Mouse (Mus musculus) T-helper 1 cell (primary cell): ENCODE measurements at regions not wholly inside any gene's neighbourhood (a gene's known extent, or its start where the extent isn't known, plus 50 kb on each side); places are given as distances from the start of the nearest gene placed in this dataset.

Experiments used
- in situ Hi-C: fragments of 300-600 bp; cut with MboI, MseI; formaldehyde crosslinking; loops from one replicate; pipeline ENCODE4 v1.15.1; 2025; ENCODE audit warnings: high pct_unique_total_duplicates

GRCm38 (mm10) chr9:84295891-84296290, 370.9 kb downstream of the Bckdhb start:
- in situ Hi-C loops = no loop called here

- in situ Hi-C loops = no loop called here
Measured at GRCm38 (mm10) chr9:84296456-84296855, 371.5 kb downstream of the Bckdhb start.

- in situ Hi-C loops = no loop called here
Measured at GRCm38 (mm10) chr9:84304398-84304797, 379.5 kb downstream of the Bckdhb start.

- in situ Hi-C loops = no loop called here
Measured at GRCm38 (mm10) chr9:84318811-84319210, 393.9 kb downstream of the Bckdhb start.

GRCm38 (mm10) chr9:84319338-84319737, 394.4 kb downstream of the Bckdhb start:
- in situ Hi-C loops = no loop called here

GRCm38 (mm10) chr9:84323145-84323544, 398.2 kb downstream of the Bckdhb start:
- in situ Hi-C loops = loop anchor here (10.0 kb wide), 2 partner anchors 1578 to 1652 kb away; no protein-coding TSS in a partner anchor

- in situ Hi-C loops = loop anchor here (25.0 kb wide), 1 partner anchor 1169 kb away; no protein-coding TSS in a partner anchor
Measured at GRCm38 (mm10) chr9:84331083-84331602, 406.2 kb downstream of the Bckdhb start.

GRCm38 (mm10) chr9:84343435-84344095, 418.6 kb downstream of the Bckdhb start:
- in situ Hi-C loops = loop anchor here (25.0 kb wide), 1 partner anchor 1181 kb away; no protein-coding TSS in a partner anchor

GRCm38 (mm10) chr9:84350223-84350622, 425.3 kb downstream of the Bckdhb start:
- in situ Hi-C loops = no loop called here

- in situ Hi-C loops = no loop called here
Measured at GRCm38 (mm10) chr9:84354409-84354808, 429.5 kb downstream of the Bckdhb start.

- in situ Hi-C loops = no loop called here
Measured at GRCm38 (mm10) chr9:84356167-84356566, 431.2 kb downstream of the Bckdhb start.

- in situ Hi-C loops = loop anchor here (10.0 kb wide), 1 partner anchor 1175 kb away; no protein-coding TSS in a partner anchor
Measured at GRCm38 (mm10) chr9:84359879-84360278, 434.9 kb downstream of the Bckdhb start.

GRCm38 (mm10) chr9:84360484-84360883, 435.5 kb downstream of the Bckdhb start:
- in situ Hi-C loops = loop anchor here (10.0 kb wide), 1 partner anchor 1174 kb away; no protein-coding TSS in a partner anchor

- in situ Hi-C loops = loop anchor here (10.0 kb wide), 1 partner anchor 1171 kb away; no protein-coding TSS in a partner anchor
Measured at GRCm38 (mm10) chr9:84363478-84363877, 438.5 kb downstream of the Bckdhb start.

GRCm38 (mm10) chr9:84369200-84369599, 444.3 kb downstream of the Bckdhb start:
- in situ Hi-C loops = loop anchor here (10.0 kb wide), 1 partner anchor 1166 kb away; no protein-coding TSS in a partner anchor

- in situ Hi-C loops = no loop called here
Measured at GRCm38 (mm10) chr9:84370260-84370659, 445.3 kb downstream of the Bckdhb start.

GRCm38 (mm10) chr9:84375746-84376145, 450.8 kb downstream of the Bckdhb start:
- in situ Hi-C loops = no loop called here

GRCm38 (mm10) chr9:84376621-84377020, 451.7 kb downstream of the Bckdhb start:
- in situ Hi-C loops = no loop called here

- in situ Hi-C loops = no loop called here
Measured at GRCm38 (mm10) chr9:84381942-84382341, 457.0 kb downstream of the Bckdhb start.

GRCm38 (mm10) chr9:84389831-84390230, 464.9 kb downstream of the Bckdhb start:
- in situ Hi-C loops = no loop called here

- in situ Hi-C loops = no loop called here
Measured at GRCm38 (mm10) chr9:84394536-84395314, 469.8 kb downstream of the Bckdhb start.

GRCm38 (mm10) chr9:84399481-84399880, 474.5 kb downstream of the Bckdhb start:
- in situ Hi-C loops = no loop called here
